ENCODE assay signal across 8 mouse cellular contexts in the genomic region with DNA sequence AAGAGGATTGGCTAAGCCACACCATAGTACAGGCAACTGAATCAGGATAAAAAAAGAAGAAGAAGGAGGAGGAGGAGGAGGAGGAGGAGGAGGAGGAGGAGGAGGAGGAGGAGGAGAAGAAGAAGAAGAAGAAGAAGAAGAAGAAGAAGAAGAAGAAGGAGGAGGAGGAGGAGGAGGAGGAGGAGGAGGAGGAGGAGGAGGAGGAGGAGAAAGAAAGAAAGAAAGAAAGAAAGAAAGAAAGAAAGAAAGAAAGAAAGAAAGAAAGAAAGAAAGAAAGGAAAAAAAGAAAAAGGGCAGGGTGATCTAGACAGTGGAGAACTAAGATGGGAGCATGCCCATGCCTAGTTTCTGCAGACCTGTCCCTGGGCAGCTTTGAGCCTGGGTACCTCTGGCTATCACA. TPM values are rescaled to one million over a fixed set of nuclear protein-coding genes. Genes with fewer than 3 reads are reported as not detected.
A peak's percentile ranks its signal among the peaks of the same experiment; 100 is the strongest.
DNase-seq lines count a peak whose midpoint lies in the region; ATAC-seq and TF ChIP-seq lines count a peak whose summit lies in the region.
"Not testable (repeated sequence)": the region's sequence is repeated elsewhere in the genome, so short reads cannot be mapped to it uniquely, and the experiment has no call there.

Gene Fbln2 (plus strand): TSS at position 301 of the 400 bp plus-strand sequence.

- not testable (repeated sequence) for TF ChIP-seq POLR2A in ES-Bruce4 (IDR thresholded peaks at IDR 0.05; ENCODE audit: insufficient read depth, low read length); olfactory bulb, adult 2 months (IDR thresholded peaks at IDR 0.05; ENCODE audit: insufficient read depth, low read depth, low read length)

- not testable (repeated sequence) for H3K9me3 ChIP-seq in ES-Bruce4 (replicated peaks; ENCODE audit: control insufficient read depth, insufficient read depth, low read length, poor library complexity, severe bottlenecking); embryonic facial prominence, embryonic 13.5 days; heart, embryonic 16.5 days (replicated peaks; ENCODE audit: control insufficient read depth, low read length); intestine, embryonic 15.5 days; limb, embryonic 11.5 days (ENCODE audit: control insufficient read depth, low read length); lung, postnatal 0 days (ENCODE audit: low read length)

- ATAC-seq in embryonic facial prominence, embryonic 13.5 days (ENCODE audit: insufficient number of reproducible peaks, insufficient read depth, low FRiP score, low TSS enrichment, low read depth); heart, embryonic 16.5 days (replicated peaks; ENCODE audit: extremely low read depth, insufficient read depth, low FRiP score); limb, embryonic 11.5 days (ENCODE audit: insufficient number of reproducible peaks, low FRiP score, low TSS enrichment, low read depth); lung, postnatal 0 days: not testable (repeated sequence)
- peak; percentile 10; the same call in 1 of the 2 replicates for ATAC-seq in intestine, embryonic 15.5 days

- TF ChIP-seq CTCF in ES-Bruce4 (IDR thresholded peaks at IDR 0.05; ENCODE audit: low read depth, low read length); lung, postnatal 0 days (IDR thresholded peaks at IDR 0.05); olfactory bulb, adult 2 months (IDR thresholded peaks at IDR 0.05; ENCODE audit: insufficient read depth, low read depth, low read length): not testable (repeated sequence)

- DNase-seq in gastrocnemius, adult 8-10 months (ENCODE audit: low spot score in 2 of 2); limb, embryonic 11.5 days (ENCODE audit: low spot score); lung, postnatal 0 days (ENCODE audit: low spot score): not testable (repeated sequence)

- not testable (repeated sequence) for H3K4me1 ChIP-seq in ES-Bruce4 (ENCODE audit: control insufficient read depth, insufficient read depth, low read length); lung, postnatal 0 days (ENCODE audit: insufficient read depth, low read depth, low read length)
- peaks cover 80% of the 10 kb centered on the region for H3K4me1 ChIP-seq in embryonic facial prominence, embryonic 13.5 days
- H3K4me1 ChIP-seq in heart, embryonic 16.5 days (ENCODE audit: control insufficient read depth, insufficient read depth, low read length), result peaks cover 33% of the 10 kb centered on the region
- H3K4me1 ChIP-seq in intestine, embryonic 15.5 days (replicated peaks), result peaks cover 10% of the 10 kb centered on the region
- H3K4me1 ChIP-seq in limb, embryonic 11.5 days (ENCODE audit: control insufficient read depth, insufficient read depth, low read length), result peaks cover 40% of the 10 kb centered on the region
- H3K4me1 ChIP-seq in olfactory bulb, adult 2 months (ENCODE audit: control insufficient read depth, insufficient read depth, low read length), result peaks cover 19% of the 10 kb centered on the region

- not testable (repeated sequence) for H3K27me3 ChIP-seq in ES-Bruce4 (ENCODE audit: control insufficient read depth, insufficient read depth, low read length, poor library complexity, severe bottlenecking); embryonic facial prominence, embryonic 13.5 days; heart, embryonic 16.5 days (ENCODE audit: control insufficient read depth, insufficient read depth, low read length); limb, embryonic 11.5 days (ENCODE audit: control insufficient read depth, insufficient read depth, low read length); lung, postnatal 0 days (replicated peaks; ENCODE audit: insufficient read depth, low read length)
- H3K27me3 ChIP-seq in intestine, embryonic 15.5 days (replicated peaks), result peaks cover 19% of the 10 kb centered on the region

- H3K4me3 ChIP-seq in ES-Bruce4 (ENCODE audit: low read depth, low read length), result peak within 1 kb of the TSS; percentile 56
- H3K4me3 ChIP-seq in embryonic facial prominence, embryonic 13.5 days, result peak within 1 kb of the TSS; percentile 65
- H3K4me3 ChIP-seq in heart, embryonic 16.5 days (ENCODE audit: low read length), result peak within 1 kb of the TSS; percentile 55
- H3K4me3 ChIP-seq in intestine, embryonic 15.5 days (replicated peaks), result peak within 1 kb of the TSS; percentile 34
- H3K4me3 ChIP-seq in limb, embryonic 11.5 days (ENCODE audit: low read depth, low read length), result peak within 1 kb of the TSS; percentile 51
- peak within 1 kb of the TSS; percentile 15 for H3K4me3 ChIP-seq in lung, postnatal 0 days (ENCODE audit: low read depth, low read length)
- peak within 1 kb of the TSS; percentile 33 for H3K4me3 ChIP-seq in olfactory bulb, adult 2 months (ENCODE audit: insufficient read depth, low read depth, low read length)

- not testable (repeated sequence) for TF ChIP-seq EP300 in ES-Bruce4 (IDR thresholded peaks at IDR 0.05; ENCODE audit: insufficient read depth, low read depth, low read length); lung, postnatal 0 days (IDR thresholded peaks at IDR 0.05)

- H3K4me2 ChIP-seq in embryonic facial prominence, embryonic 13.5 days, result peak within 1 kb of the TSS; percentile 87
- peak within 1 kb of the TSS; percentile 62 for H3K4me2 ChIP-seq in heart, embryonic 16.5 days (ENCODE audit: low read depth, low read length)
- H3K4me2 ChIP-seq in intestine, embryonic 15.5 days (replicated peaks), result peak within 1 kb of the TSS; percentile 72
- H3K4me2 ChIP-seq in limb, embryonic 11.5 days (ENCODE audit: low read depth, severe bottlenecking), result peak within 1 kb of the TSS; percentile 63
- H3K4me2 ChIP-seq in lung, postnatal 0 days (replicated peaks; ENCODE audit: low read depth, low read length), result peak within 1 kb of the TSS; percentile 45

- H3K9ac ChIP-seq in ES-Bruce4 (ENCODE audit: low read depth, poor library complexity, severe bottlenecking), result 0 out of 2 replicates have a peak within 1 kb of the TSS, but pooled peaks have one; percentile 9
- peak within 1 kb of the TSS; percentile 81 for H3K9ac ChIP-seq in embryonic facial prominence, embryonic 13.5 days
- peak within 1 kb of the TSS; percentile 71 for H3K9ac ChIP-seq in heart, embryonic 16.5 days (ENCODE audit: low read length)
- H3K9ac ChIP-seq in intestine, embryonic 15.5 days, result peak within 1 kb of the TSS; percentile 26; the same call in 1 of the 2 replicates
- peak within 1 kb of the TSS; percentile 63 for H3K9ac ChIP-seq in limb, embryonic 11.5 days (ENCODE audit: low read length)
- not testable (repeated sequence) for H3K9ac ChIP-seq in lung, postnatal 0 days (replicated peaks; ENCODE audit: low read depth)

- H3K36me3 ChIP-seq in ES-Bruce4 (ENCODE audit: control insufficient read depth, insufficient read depth, low read length, poor library complexity, severe bottlenecking); embryonic facial prominence, embryonic 13.5 days; heart, embryonic 16.5 days (ENCODE audit: control insufficient read depth, insufficient read depth); intestine, embryonic 15.5 days; limb, embryonic 11.5 days (ENCODE audit: control insufficient read depth, insufficient read depth, low read length); lung, postnatal 0 days (ENCODE audit: insufficient read depth, low read length): not testable (repeated sequence)

- H3K27ac ChIP-seq in ES-Bruce4 (ENCODE audit: insufficient read depth, low read length); intestine, embryonic 15.5 days; lung, postnatal 0 days (ENCODE audit: low read length); olfactory bulb, adult 2 months (ENCODE audit: insufficient read depth, low read depth, low read length): not testable (repeated sequence)
- H3K27ac ChIP-seq in embryonic facial prominence, embryonic 13.5 days, result peak within 1 kb of the TSS; percentile 84
- peak within 1 kb of the TSS; percentile 76 for H3K27ac ChIP-seq in heart, embryonic 16.5 days (ENCODE audit: low read length)
- peak within 1 kb of the TSS; percentile 36; the same call in 1 of the 2 replicates for H3K27ac ChIP-seq in limb, embryonic 11.5 days (replicated peaks; ENCODE audit: low read depth, low read length)

RNA-seq across cellular contexts. Expression of gene Fbln2, which starts in this region (rescaled TPM):
- polyA plus RNA-seq in ES-Bruce4 (2011; ENCODE audit: insufficient read depth, insufficient read length, low read depth, missing spikeins), result 21.3 and 23.3 TPM in 2 replicates
- 298 and 344 TPM in 2 replicates for polyA plus RNA-seq in embryonic facial prominence, embryonic 13.5 days (2015; fragmentation: Nextera tagmentation; extraction: Ambion mirVana)
- 10 to 100 TPM; 27.5 to 46.3 (median 36.2) TPM for total RNA-seq in gastrocnemius, adult 8-10 months (2022)
- 158 and 162 TPM in 2 replicates for polyA plus RNA-seq in heart, embryonic 16.5 days (2015; fragmentation: Nextera tagmentation; extraction: Ambion mirVana)
- polyA plus RNA-seq in intestine, embryonic 15.5 days (2015; fragmentation: Nextera tagmentation; extraction: Ambion mirVana), result 51.8 and 56.9 TPM in 2 replicates
- polyA plus RNA-seq in limb, embryonic 11.5 days (2014; fragmentation: Nextera tagmentation; extraction: Ambion mirVana), result 78.7 and 79.9 TPM in 2 replicates
- polyA plus RNA-seq in lung, postnatal 0 days (2015; fragmentation: Nextera tagmentation; extraction: Ambion mirVana), result 63.0 and 63.8 TPM in 2 replicates
- polyA plus RNA-seq in olfactory bulb, adult 2 months (2012; ENCODE audit: insufficient read depth, insufficient read length, low replicate concordance, missing spikeins), result not detected in 2 replicates

Comparison
In these comparisons a context has a peak if more than half of its experiments do, and no peak if none do; other contexts are left out.
1. H3K4me3 ChIP-seq: peak in every context shown above with its lines; median percentile 65 in embryonic facial prominence, embryonic 13.5 days; 56 in ES-Bruce4; 55 in heart, embryonic 16.5 days; 51 in limb, embryonic 11.5 days; 34 in intestine, embryonic 15.5 days; 33 in olfactory bulb, adult 2 months; 15 in lung, postnatal 0 days.